Mouse (Mus musculus) CD4-positive, CD25-positive, alpha-beta regulatory T cell, adult 9 weeks (primary cell): ENCODE results near the gene Lama5. TPM values are rescaled to one million over a fixed set of nuclear protein-coding genes. Genes with fewer than 3 reads are reported as not detected.

Source experiments
- polyA plus RNA-seq: library from polyadenylated mRNA; unstranded; fragments of 100-300 nt; shearing (Covaris generic); gene quantifications from one replicate; pipeline ENCODE4 v1.2.1, GENCODE M21; 2017

Gene Lama5
- 0.47 TPM for polyA plus RNA-seq

GRCm38 (mm10) chr2:180225762-180226378 is at the start of gene Lama5:
TSS of gene Lama5 (minus strand) at chr2:180225859.

GRCm38 (mm10) chr2:180273394-180274244 is 48.0 kb upstream of the Lama5 start, which contains the start of gene Cables2:
TSS of gene Cables2 (minus strand) at chr2:180273496.

GRCm38 (mm10) chr2:180257001-180257521 is 31.4 kb upstream of the Lama5 start, which contains the start of gene Rps21:
TSS of gene Rps21 (plus strand) at chr2:180257377.

GRCm38 (mm10) chr2:180170806-180171521 is 54.7 kb downstream of the Lama5 start, which contains the start of gene Adrm1:
TSS of gene Adrm1 (plus strand) at chr2:180171485.

Other genes starting within 250 kb of the Lama5 start
- gene Taf4, start 249.2 kb downstream of the Lama5 start, polyA plus RNA-seq = 3.9 TPM
- gene Lsm14b, start 200.9 kb downstream of the Lama5 start, polyA plus RNA-seq = 1.8 TPM
- 507 TPM for gene Psma7, start 183.4 kb downstream of the Lama5 start, polyA plus RNA-seq
- gene Ss18l1, start 183.3 kb downstream of the Lama5 start, polyA plus RNA-seq = 3.3 TPM
- gene Mtg2, start 155.3 kb downstream of the Lama5 start, polyA plus RNA-seq = 56.9 TPM
- not detected for gene Hrh3, start 121.4 kb downstream of the Lama5 start, polyA plus RNA-seq
- gene Osbpl2, start 106.6 kb downstream of the Lama5 start, polyA plus RNA-seq = 44.2 TPM
- gene Adrm1, start 54.4 kb downstream of the Lama5 start, polyA plus RNA-seq = 158 TPM
- 936 TPM for gene Rps21, start 31.5 kb upstream of the Lama5 start, polyA plus RNA-seq
- gene Cables2, start 47.6 kb upstream of the Lama5 start, polyA plus RNA-seq = 1.7 TPM
- 0.24 TPM for gene Rbbp8nl, start 64.0 kb upstream of the Lama5 start, polyA plus RNA-seq
- gene Gata5, start 108.8 kb upstream of the Lama5 start, polyA plus RNA-seq = not detected
- 1.7 TPM for gene Slco4a1, start 230.4 kb upstream of the Lama5 start, polyA plus RNA-seq